Mouse (Mus musculus) CD4-positive, CD25-positive, alpha-beta regulatory T cell, adult 4 months (primary cell): ENCODE data around the gene Faim2. TPM values are rescaled to one million over a fixed set of nuclear protein-coding genes. Genes with fewer than 3 reads are reported as not detected.
A peak's percentile ranks its signal among the peaks of the same experiment; 100 is the strongest.

Experiments used
- ATAC-seq: one replicate; pipeline ENCODE4 v1.8.0; 2017
- polyA plus RNA-seq, 2 experiments: library from polyadenylated mRNA; unstranded; fragments of 100-300 nt; shearing (Covaris generic); gene quantifications; one replicate each; pipeline ENCODE4 v1.2.1; 2017

Gene Faim2
- polyA plus RNA-seq, 2 experiments from 2014 or later = 0.03 TPM; not detected in 1

DNA sequence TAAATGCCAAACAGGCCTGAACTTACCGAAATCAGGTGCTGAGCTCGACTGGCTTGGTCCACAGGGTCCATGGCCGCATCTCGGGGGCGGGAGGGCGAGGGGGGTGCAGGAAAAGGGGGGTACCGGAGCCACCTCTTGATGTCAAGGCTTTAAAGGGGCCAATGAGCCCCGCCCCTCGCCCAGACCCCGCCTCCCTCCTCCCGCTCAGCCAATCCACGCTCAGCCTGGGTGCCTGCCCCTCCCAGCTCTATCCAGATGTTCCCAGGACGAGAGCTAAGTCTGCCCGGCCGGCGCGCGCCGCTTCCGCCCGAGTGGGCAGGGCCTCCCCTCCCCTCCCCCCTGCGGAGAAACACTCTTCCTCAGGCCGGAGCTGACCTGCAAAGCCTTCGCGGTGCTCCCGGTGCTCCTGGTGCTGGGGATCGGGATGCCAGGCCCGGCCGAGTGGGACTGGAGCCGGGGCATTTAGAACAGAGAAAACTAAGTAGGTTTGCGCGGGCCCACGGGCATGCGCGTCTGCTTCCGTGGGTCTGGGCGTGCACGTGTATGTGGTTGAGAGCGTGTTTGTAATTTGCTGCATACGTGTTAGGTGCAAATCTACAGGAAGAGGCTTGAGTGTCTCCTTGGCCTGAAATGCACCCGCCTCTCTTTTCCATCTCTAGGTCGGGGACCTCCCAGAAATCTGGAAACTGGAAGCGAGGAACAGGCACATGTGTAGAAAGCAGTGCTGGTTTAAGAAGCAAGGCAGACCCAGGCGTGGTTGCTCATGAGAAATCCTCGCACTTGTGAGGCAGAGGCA, 70.2 kb downstream of the Faim2 start, which contains the start of gene Nckap5l:
Gene Nckap5l (minus strand): TSS at position 143 of the 796 bp plus-strand sequence.
- peak; percentile 94 for ATAC-seq

DNA sequence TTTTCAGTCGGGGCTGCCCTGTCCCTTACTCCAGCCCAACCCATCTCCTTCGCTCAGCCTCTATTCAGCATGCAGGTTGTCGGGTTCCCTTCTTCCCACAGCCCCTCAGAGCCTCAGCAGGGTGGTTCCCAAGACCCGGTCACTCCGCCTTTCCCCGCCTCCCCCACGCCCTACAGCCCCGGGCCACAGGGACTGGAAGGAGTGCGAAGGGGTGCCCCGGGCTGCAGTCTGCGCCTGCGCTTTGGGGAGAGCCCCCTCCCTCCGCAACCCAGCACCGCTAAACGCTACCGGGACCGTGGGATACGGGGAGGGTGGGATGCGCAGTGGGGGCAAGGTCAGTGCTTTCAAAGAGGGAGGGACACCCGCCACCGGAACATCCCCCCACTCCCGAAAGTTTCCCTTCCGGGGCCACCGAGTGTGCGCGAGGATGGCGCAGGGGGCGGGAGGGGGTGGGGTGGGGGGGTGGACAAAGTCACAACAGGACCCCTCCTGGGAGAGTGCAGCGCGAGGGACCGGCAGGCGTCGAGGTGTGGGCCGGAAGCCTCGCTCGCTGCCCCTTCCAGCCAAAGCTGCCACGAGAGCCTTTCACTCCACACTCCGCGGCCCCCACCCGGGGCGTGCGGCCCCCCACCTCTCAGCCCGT, 70.9 kb downstream of the Faim2 start:
- no peak for ATAC-seq

DNA sequence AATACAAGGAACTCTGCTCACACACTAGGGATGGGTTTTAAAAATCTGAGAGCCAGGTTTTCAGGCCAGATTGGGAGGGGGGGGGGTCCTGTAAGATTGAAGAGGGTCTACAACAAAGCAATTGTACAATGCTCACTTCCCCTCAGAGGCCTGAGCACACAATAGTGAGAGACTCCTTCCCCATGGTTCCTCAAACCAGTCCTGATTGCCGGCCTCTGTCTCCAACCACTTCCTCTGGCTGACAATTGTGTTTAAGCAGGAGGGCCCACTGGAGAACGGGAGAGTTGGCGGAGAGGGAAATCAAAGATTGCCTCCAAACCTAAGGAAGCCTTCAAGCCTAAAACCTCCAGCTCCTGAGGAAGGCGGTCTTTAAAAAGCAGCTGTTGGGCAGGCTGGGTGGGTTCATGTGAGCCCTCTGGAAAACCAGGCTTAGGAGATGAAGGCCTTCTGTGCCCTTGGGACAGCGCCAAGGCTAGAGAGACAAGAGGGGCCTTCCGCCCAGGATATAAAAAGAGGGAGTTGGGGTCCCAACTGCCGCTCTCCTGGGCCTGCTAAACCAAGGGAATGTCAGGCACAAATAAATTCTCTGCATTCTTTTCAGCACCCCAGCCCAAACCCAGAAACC, 71.5 kb downstream of the Faim2 start:
- ATAC-seq = no peak

DNA sequence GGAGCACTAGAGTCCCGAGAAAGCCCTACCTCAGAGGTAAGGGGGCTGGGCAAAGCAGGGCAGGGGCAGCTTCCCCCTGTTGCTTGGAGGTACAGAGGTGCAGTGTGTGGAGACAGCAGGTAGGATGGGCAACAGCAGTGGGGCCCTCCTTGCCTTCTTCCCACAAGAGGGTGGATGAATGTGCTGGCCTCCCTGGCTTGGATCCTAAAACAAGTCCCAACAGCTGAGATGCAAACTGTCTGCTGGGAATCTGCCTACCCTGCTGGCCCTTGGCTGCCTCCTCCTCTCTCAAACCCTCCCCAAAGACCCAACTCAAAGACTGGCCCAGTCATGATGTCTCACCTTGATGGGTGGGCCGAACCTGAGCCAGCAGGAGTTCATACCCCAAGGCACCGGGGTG, 72.5 kb downstream of the Faim2 start:
- ATAC-seq = no peak

DNA sequence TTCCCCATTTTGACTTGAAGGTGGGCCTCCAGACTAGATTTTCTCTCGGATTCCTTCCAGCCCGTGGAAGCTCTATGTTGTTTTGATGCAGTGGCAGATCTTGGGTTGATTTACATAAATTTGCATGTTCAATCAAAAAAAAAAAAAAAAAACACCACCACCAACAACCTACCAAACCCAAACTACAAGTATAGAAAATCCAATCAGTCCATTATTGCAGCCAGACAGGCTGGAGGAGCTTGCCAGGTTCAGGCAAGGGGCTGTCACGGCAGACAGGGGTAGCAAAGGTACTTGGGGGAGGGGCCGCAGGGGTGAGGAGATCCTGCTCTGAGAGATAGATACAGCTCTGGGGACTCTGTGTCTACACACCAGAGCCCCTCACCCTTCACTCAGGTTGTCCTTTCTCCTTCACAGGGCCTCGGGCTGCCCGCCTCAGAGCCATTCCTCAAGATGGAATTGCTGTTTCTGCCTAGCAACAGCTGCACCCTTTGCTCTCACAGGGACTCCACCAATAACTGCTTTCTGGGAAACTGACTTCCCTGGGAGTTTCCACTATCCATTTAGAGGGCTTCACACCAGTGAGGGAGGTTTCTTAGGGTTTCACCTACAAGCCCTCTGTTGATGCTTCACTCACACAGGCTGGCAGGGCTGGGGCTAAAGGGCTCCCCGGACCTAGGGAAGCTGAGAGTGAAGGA, 73.2 kb downstream of the Faim2 start:
- no peak for ATAC-seq

DNA sequence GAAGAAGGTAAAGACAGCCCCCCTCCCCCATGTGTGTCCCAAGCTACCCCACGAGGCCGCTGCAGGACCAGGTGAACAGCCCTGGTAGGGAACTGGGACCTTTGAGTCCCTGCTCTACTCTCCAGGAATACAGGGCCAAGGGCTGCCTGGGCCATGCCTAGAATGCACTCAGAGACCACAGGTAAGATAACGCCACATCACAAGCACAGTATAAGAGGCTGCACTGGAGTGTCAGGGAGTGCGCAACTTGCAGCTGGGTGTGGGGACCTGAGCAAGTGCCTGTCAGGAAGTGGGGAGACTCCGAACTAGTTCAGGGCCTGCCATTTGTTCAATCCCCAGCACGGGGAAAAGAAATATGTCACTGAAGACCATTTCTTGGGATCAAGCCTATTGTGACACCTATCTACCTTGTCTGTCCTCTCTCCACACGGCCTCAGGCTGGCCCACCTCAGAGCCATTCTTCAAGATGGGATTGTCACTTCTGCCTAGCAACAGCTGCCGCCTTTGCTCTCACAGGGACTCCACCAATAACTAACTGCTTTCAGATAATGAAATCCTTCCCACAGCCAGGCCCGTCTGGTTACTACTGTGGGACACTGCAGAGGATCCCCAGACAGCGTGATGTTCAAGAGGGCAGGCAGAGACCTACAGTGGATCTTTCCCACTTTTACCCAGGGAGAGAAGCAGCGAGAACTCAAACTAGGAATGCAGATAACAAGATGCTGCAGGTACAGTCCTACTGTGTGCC, 74.6 kb downstream of the Faim2 start:
- ATAC-seq = no peak

DNA sequence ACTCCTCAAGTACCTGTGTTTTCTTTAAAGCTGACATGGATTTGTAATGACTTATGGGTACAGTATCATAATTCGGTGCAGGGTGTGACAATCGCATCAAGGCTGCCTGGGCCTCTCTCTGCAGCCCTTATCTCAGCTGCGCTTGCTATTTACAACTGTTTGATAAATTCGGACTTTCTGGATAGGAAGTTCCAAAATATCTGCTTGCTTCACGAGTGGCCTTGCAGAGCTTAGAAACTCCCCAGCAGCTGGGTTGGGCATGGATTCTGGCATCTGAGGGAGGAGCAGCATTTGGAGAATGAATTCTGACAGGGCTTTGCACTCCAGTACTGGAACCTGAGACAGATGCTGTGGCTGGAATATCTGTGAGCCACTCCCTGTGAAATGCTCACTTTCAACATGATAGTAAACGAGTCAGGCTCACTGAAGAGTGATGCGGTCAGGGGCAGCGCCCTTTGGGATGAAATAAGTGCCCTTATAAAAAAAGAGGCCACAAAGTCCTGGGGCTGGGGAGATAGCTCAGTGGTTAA, 78.1 kb downstream of the Faim2 start:
- no peak for ATAC-seq

DNA sequence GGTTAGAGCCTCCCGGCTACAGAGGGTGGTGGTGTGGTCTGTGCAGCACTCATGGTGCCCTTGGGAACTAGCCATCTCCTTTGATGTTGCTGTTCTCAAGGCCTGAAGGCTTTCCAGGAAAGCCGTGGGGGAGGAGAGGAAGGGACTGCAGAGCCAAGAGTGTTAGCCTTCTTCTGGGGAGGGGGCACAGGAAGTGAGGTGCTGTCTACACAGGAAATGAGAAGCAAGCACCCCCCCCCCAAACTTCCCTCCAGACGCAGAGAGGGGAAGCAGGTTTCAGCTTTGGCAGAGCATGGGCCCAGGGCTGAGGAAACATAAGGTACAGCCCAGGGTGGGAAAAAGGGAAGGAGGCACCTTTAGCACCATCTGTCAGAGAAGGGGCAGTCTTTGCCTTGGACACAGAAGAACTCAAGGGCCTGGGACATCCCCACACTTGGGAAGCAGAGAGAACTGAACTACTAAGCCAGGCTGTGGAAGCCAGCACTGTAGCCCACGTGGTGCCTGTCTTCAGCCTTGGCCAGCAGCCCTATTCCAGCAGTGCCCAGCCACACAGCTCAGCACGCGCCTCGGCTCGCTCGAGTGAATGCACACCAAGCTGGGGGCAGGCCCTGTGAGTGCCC, 78.7 kb downstream of the Faim2 start:
- peak; percentile 49 for ATAC-seq

Other genes with a start within 250 kb of the Faim2 start
- 10 to 100 TPM in 1 of 2 experiments, 1 to 10 TPM in 1; 9.7 to 17.7 TPM for gene Prpf40b, start 233.1 kb downstream of the Faim2 start, polyA plus RNA-seq
- gene Fam186b, start 232.3 kb downstream of the Faim2 start, polyA plus RNA-seq = under 1 TPM; 0.16 to 0.18 TPM
- gene Fmnl3, start 157.7 kb downstream of the Faim2 start, polyA plus RNA-seq = 10 to 100 TPM in 1 of 2 experiments, 1 to 10 TPM in 1; 7.7 to 16.0 TPM
- gene Tmbim6, start 135.3 kb downstream of the Faim2 start, polyA plus RNA-seq = 1,000 to 10,000 TPM; 1,029 to 1,509 TPM
- gene Nckap5l, start 70.4 kb downstream of the Faim2 start, polyA plus RNA-seq = 1 to 10 TPM; 1.2 to 2.3 TPM
- 10 to 100 TPM; 27.9 to 41.0 TPM for gene Bcdin3d, start 53.4 kb downstream of the Faim2 start, polyA plus RNA-seq
- not detected for gene Aqp2, start 50.9 kb upstream of the Faim2 start, polyA plus RNA-seq
- gene Aqp5, start 62.6 kb upstream of the Faim2 start, polyA plus RNA-seq = not detected
- gene Aqp6, start 73.2 kb upstream of the Faim2 start, polyA plus RNA-seq = not detected
- gene Racgap1, start 123.5 kb upstream of the Faim2 start, polyA plus RNA-seq = 10 to 100 TPM; 17.6 to 18.2 TPM
- under 1 TPM in 1 of 2 experiments, not detected in 1; 0.52 TPM for gene Asic1, start 142.2 kb upstream of the Faim2 start, polyA plus RNA-seq
- 10 to 100 TPM; 10.0 to 14.8 TPM for gene Smarcd1, start 174.0 kb upstream of the Faim2 start, polyA plus RNA-seq
- not detected for gene Gm17349, start 177.3 kb upstream of the Faim2 start, polyA plus RNA-seq
- under 1 TPM in 1 of 2 experiments, not detected in 1; 0.41 TPM for gene Gpd1, start 189.3 kb upstream of the Faim2 start, polyA plus RNA-seq
- gene Cox14, start 197.5 kb upstream of the Faim2 start, polyA plus RNA-seq = 100 to 1,000 TPM; 139 to 168 TPM
- gene Cers5, start 244.7 kb upstream of the Faim2 start, polyA plus RNA-seq = 10 to 100 TPM; 54.4 to 64.6 TPM